Mouse (Mus musculus) liver, embryonic 15.5 days (tissue): Measurements from ENCODE around the gene Samd4. TPM values are rescaled to one million over a fixed set of nuclear protein-coding genes. Genes with fewer than 3 reads are reported as not detected.

Source experiments
- ATAC-seq: fragments of 200-750 bp; cut with Nextera tagmentation; 2 replicates; pipeline ENCODE4 v1.8.0; 2017; ENCODE audit warnings: moderate number of reproducible peaks, mild to moderate bottlenecking, moderate library complexity; ENCODE audit not compliant: insufficient read depth
- H3K27ac ChIP-seq: fragments of 300-500 bp; sonication (generic); replicated peaks from 2 replicates; pipeline ENCODE4 v1.5.1; 2015; ENCODE audit warnings: mild to moderate bottlenecking, inconsistent platforms
- H3K27me3 ChIP-seq: fragments of 300-500 bp; sonication (generic); 2 replicates; pipeline ENCODE4 v1.6.1; 2015; ENCODE audit warnings: mild to moderate bottlenecking, inconsistent platforms
- H3K36me3 ChIP-seq: fragments of 300-500 bp; sonication (generic); replicated peaks from 2 replicates; pipeline ENCODE4 v1.6.1; 2015; ENCODE audit warnings: moderate library complexity, mild to moderate bottlenecking, inconsistent platforms
- H3K4me1 ChIP-seq: fragments of 300-500 bp; sonication (generic); replicated peaks from 2 replicates; pipeline ENCODE4 v1.6.1; 2015; ENCODE audit warnings: inconsistent platforms
- H3K4me2 ChIP-seq: fragments of 300-500 bp; sonication (generic); 2 replicates; pipeline ENCODE4 v1.6.1; 2015; ENCODE audit warnings: moderate library complexity, mild to moderate bottlenecking, inconsistent platforms
- H3K4me3 ChIP-seq: fragments of 300-500 bp; sonication (generic); replicated peaks from 2 replicates; pipeline ENCODE4 v1.5.1; 2015; ENCODE audit warnings: mild to moderate bottlenecking, inconsistent platforms
- H3K9ac ChIP-seq: fragments of 300-500 bp; sonication (generic); 2 replicates; pipeline ENCODE4 v1.6.1; 2015; ENCODE audit warnings: moderate library complexity, mild to moderate bottlenecking, inconsistent platforms
- H3K9me3 ChIP-seq: fragments of 300-500 bp; sonication (generic); replicated peaks from 2 replicates; pipeline ENCODE4 v1.6.1; 2016; ENCODE audit warnings: inconsistent platforms
- WGBS: fragments of 180-500 bp; shearing (Covaris S2); methylation state at CpG from one replicate; pipeline ENCODE4 v1.1.7; 2015; ENCODE audit warnings: mixed read lengths; ENCODE audit not compliant: insufficient replicate concordance; 5-methylcytosine and 5-hydroxymethylcytosine counted together
- polyA plus RNA-seq: library from polyadenylated mRNA; unstranded; fragments of >200 nt; fragmentation: Nextera tagmentation; extraction: Ambion mirVana; gene quantifications from 2 replicates; pipeline ENCODE4 v1.2.1, GENCODE M21; 2015

Samd4 gene
- polyA plus RNA-seq, 1 experiment from 2014 or later, result 0.59 TPM

GRCm38 (mm10) chr14:46956121-46956520 is 73.5 kb downstream of the Samd4 start:
- no peak overlapping the region for H3K27ac ChIP-seq
- H3K36me3 ChIP-seq, result no peaks in the 10 kb centered on the region
- H3K4me2 ChIP-seq, result no peak overlapping the region
- ATAC-seq, result no peak
- no peak overlapping the region for H3K9ac ChIP-seq
- H3K27me3 ChIP-seq, result no peaks in the 10 kb centered on the region
- H3K9me3 ChIP-seq, result no peaks in the 10 kb centered on the region
- no peak overlapping the region for H3K4me3 ChIP-seq
- WGBS, result 43% methylated on average over 7 of the region's 7 CpGs
- no peaks in the 10 kb centered on the region for H3K4me1 ChIP-seq

GRCm38 (mm10) chr14:46959166-46959721 is 76.6 kb downstream of the Samd4 start:
- Histone ChIP-seq H3K27me3 (no peaks in the 10 kb centered on the region), H3K36me3 (no peaks in the 10 kb centered on the region), H3K9ac (no peak overlapping the region), H3K4me3 (no peak overlapping the region), H3K4me1 (no peaks in the 10 kb centered on the region), H3K27ac (no peak overlapping the region), H3K9me3 (no peaks in the 10 kb centered on the region), H3K4me2 (no peak overlapping the region)
- WGBS, result 58% methylated on average over 7 of the region's 7 CpGs
- ATAC-seq, result no peak

GRCm38 (mm10) chr14:46959831-46960230 is 77.2 kb downstream of the Samd4 start:
- no peaks in the 10 kb centered on the region for H3K4me1 ChIP-seq
- H3K9me3 ChIP-seq, result no peaks in the 10 kb centered on the region
- 68% methylated on average over 2 of the region's 2 CpGs for WGBS
- no peaks in the 10 kb centered on the region for H3K27me3 ChIP-seq
- H3K36me3 ChIP-seq, result no peaks in the 10 kb centered on the region
- no peak for ATAC-seq
- no peak overlapping the region for H3K27ac ChIP-seq
- H3K9ac ChIP-seq, result no peak overlapping the region
- no peak overlapping the region for H3K4me3 ChIP-seq
- H3K4me2 ChIP-seq, result no peak overlapping the region

GRCm38 (mm10) chr14:46962832-46963231 is 80.2 kb downstream of the Samd4 start:
- no peak for ATAC-seq
- H3K4me3 ChIP-seq, result no peak overlapping the region
- H3K27me3 ChIP-seq, result 0 out of 2 replicates have a peak, but pooled peaks cover 4% of the 10 kb centered on the region
- H3K9ac ChIP-seq, result no peak overlapping the region
- no peaks in the 10 kb centered on the region for H3K36me3 ChIP-seq
- no peak overlapping the region for H3K4me2 ChIP-seq
- H3K27ac ChIP-seq, result no peak overlapping the region
- WGBS, result 55% methylated on average over 5 of the region's 5 CpGs
- H3K4me1 ChIP-seq, result no peaks in the 10 kb centered on the region
- H3K9me3 ChIP-seq, result no peaks in the 10 kb centered on the region

GRCm38 (mm10) chr14:46964074-46964872 is 81.6 kb downstream of the Samd4 start:
- WGBS, result 74% methylated on average over 2 of the region's 2 CpGs

GRCm38 (mm10) chr14:46966206-46966605 is 83.6 kb downstream of the Samd4 start:
- WGBS, result 43% methylated on average over 10 of the region's 10 CpGs
- no peak overlapping the region for H3K27ac ChIP-seq
- H3K9me3 ChIP-seq, result no peaks in the 10 kb centered on the region
- no peak overlapping the region for H3K9ac ChIP-seq
- H3K4me2 ChIP-seq, result no peak overlapping the region
- H3K4me3 ChIP-seq, result no peak overlapping the region
- H3K4me1 ChIP-seq, result no peaks in the 10 kb centered on the region
- H3K36me3 ChIP-seq, result no peaks in the 10 kb centered on the region
- 0 out of 2 replicates have a peak, but pooled peaks cover 13% of the 10 kb centered on the region for H3K27me3 ChIP-seq
- no peak for ATAC-seq

More at GRCm38 (mm10) chr14:46964074-46964872, 81.6 kb downstream of the Samd4 start:
- H3K4me2 ChIP-seq, result no peak overlapping the region
- H3K27ac ChIP-seq, result no peak overlapping the region
- H3K9ac ChIP-seq, result no peak overlapping the region
- H3K9me3 ChIP-seq, result no peaks in the 10 kb centered on the region
- H3K27me3 ChIP-seq, result 0 out of 2 replicates have a peak, but pooled peaks cover 13% of the 10 kb centered on the region
- no peak overlapping the region for H3K4me3 ChIP-seq
- ATAC-seq, result no peak
- H3K4me1 ChIP-seq, result no peaks in the 10 kb centered on the region
- no peaks in the 10 kb centered on the region for H3K36me3 ChIP-seq

GRCm38 (mm10) chr14:46968046-46968445 is 85.4 kb downstream of the Samd4 start:
- 24% methylated on average over 11 of the region's 11 CpGs for WGBS
- no peak for ATAC-seq

GRCm38 (mm10) chr14:46970673-46971072 is 88.0 kb downstream of the Samd4 start:
- Histone ChIP-seq H3K4me2 (no peak overlapping the region), H3K27ac (no peak overlapping the region), H3K36me3 (no peaks in the 10 kb centered on the region), H3K4me1 (no peaks in the 10 kb centered on the region), H3K4me3 (no peak overlapping the region), H3K27me3 (0 out of 2 replicates have a peak, but pooled peaks cover 13% of the 10 kb centered on the region), H3K9ac (no peak overlapping the region), H3K9me3 (no peaks in the 10 kb centered on the region)
- WGBS, result 61% methylated on average over 3 of the region's 3 CpGs
- ATAC-seq, result no peak

More at GRCm38 (mm10) chr14:46968046-46968445, 85.4 kb downstream of the Samd4 start:
- H3K9me3 ChIP-seq, result no peaks in the 10 kb centered on the region
- 0 out of 2 replicates have a peak, but pooled peaks cover 13% of the 10 kb centered on the region for H3K27me3 ChIP-seq
- no peak overlapping the region for H3K4me3 ChIP-seq
- H3K36me3 ChIP-seq, result no peaks in the 10 kb centered on the region
- no peaks in the 10 kb centered on the region for H3K4me1 ChIP-seq
- no peak overlapping the region for H3K4me2 ChIP-seq
- H3K27ac ChIP-seq, result no peak overlapping the region
- H3K9ac ChIP-seq, result no peak overlapping the region

- 0 out of 2 replicates have a peak, but pooled peaks cover 13% of the 10 kb centered on the region for H3K27me3 ChIP-seq
- no peak overlapping the region for H3K4me3 ChIP-seq
- WGBS, result 57% methylated on average over 2 of the region's 2 CpGs
- no peaks in the 10 kb centered on the region for H3K9me3 ChIP-seq
- no peak overlapping the region for H3K27ac ChIP-seq
- H3K4me1 ChIP-seq, result no peaks in the 10 kb centered on the region
- no peak overlapping the region for H3K4me2 ChIP-seq
- no peaks in the 10 kb centered on the region for H3K36me3 ChIP-seq
- H3K9ac ChIP-seq, result no peak overlapping the region
- ATAC-seq, result no peak
Measured at GRCm38 (mm10) chr14:46971802-46972201, 89.1 kb downstream of the Samd4 start.

GRCm38 (mm10) chr14:46974874-46975273 is 92.2 kb downstream of the Samd4 start:
- Histone ChIP-seq H3K4me1 (no peaks in the 10 kb centered on the region), H3K9me3 (no peaks in the 10 kb centered on the region), H3K9ac (no peak overlapping the region), H3K27ac (no peak overlapping the region), H3K27me3 (no peaks in the 10 kb centered on the region), H3K4me3 (no peak overlapping the region), H3K36me3 (no peaks in the 10 kb centered on the region), H3K4me2 (no peak overlapping the region)
- no peak for ATAC-seq
- WGBS, result 59% methylated on average over 9 of the region's 9 CpGs

- ATAC-seq, result no peak
- 41% methylated on average over 4 of the region's 4 CpGs for WGBS
- H3K27me3 ChIP-seq, result no peaks in the 10 kb centered on the region
- H3K4me1 ChIP-seq, result no peaks in the 10 kb centered on the region; the same call in 1 of the 2 replicates
- no peak overlapping the region for H3K4me2 ChIP-seq
- H3K9ac ChIP-seq, result no peak overlapping the region
- no peak overlapping the region for H3K27ac ChIP-seq
- no peak overlapping the region for H3K4me3 ChIP-seq
- H3K36me3 ChIP-seq, result no peaks in the 10 kb centered on the region
- H3K9me3 ChIP-seq, result no peaks in the 10 kb centered on the region
Measured at GRCm38 (mm10) chr14:46975969-46976368, 93.3 kb downstream of the Samd4 start.
